Comparison of ENCODE assay signal across 42 mouse cellular contexts in the genomic region with DNA sequence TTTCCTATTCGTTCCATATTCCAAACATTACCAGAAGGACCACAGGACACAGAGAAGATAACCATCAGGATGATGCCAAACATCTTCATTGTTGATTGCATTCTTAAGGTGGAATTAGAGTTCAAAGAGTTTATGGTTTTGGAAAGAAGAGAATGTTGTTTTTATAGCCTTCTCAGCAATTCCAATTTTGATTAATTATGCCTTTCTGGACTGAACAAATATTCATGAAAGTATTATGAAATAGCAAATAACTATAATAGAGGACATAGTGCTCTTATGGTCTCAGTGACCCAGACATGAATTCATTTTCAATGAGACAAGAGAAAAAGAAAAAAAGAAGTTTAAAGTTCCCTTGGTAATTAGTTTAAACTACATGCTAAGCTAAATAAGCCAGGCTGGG. TPM values are rescaled to one million over a fixed set of nuclear protein-coding genes. Genes with fewer than 3 reads are reported as not detected.
"Had no signal": no experiment of that assay in that cellular context is flagged by ENCODE, and none has a peak within 500 bp of the region (broad histone marks: within the 10 kb centered on the region; RNA-seq: fewer than 3 reads in every experiment).

A gene (minus strand): TSS at position 101 of the 400 bp plus-strand sequence.

- DNase-seq: heart, postnatal 10 days; heart, postnatal 14 days; heart, postnatal 36 days; heart, postnatal 4 days; kidney, adult 11 months; kidney, adult 18-20 months; kidney, adult 2 months; kidney, adult 8-10 months; kidney, adult 9 months; kidney, postnatal 10 days; kidney, postnatal 14 days; kidney, postnatal 25 days; kidney, postnatal 36 days; kidney, postnatal 4 days; layer of hippocampus, adult 9-11 months; layer of hippocampus, postnatal 36 days had no signal

RNA-seq across cellular contexts. Expression of the gene that starts here (rescaled TPM):
- polyA plus RNA-seq: heart, embryonic 10.5 days; heart, embryonic 11.5 days; heart, embryonic 12.5 days; heart, embryonic 13.5 days; heart, embryonic 14.5 days; heart, embryonic 15.5 days; heart, embryonic 16.5 days; heart, postnatal 0 days; hindbrain, embryonic 10.5 days; hindbrain, embryonic 11.5 days; hindbrain, embryonic 12.5 days; hindbrain, embryonic 13.5 days; hindbrain, embryonic 14.5 days; hindbrain, embryonic 15.5 days; hindbrain, embryonic 16.5 days; hindbrain, postnatal 0 days; inflammation-experienced regulatory T-cells, adult 6 months; intestine, embryonic 14.5 days; intestine, embryonic 15.5 days; intestine, embryonic 16.5 days; intestine, postnatal 0 days; kidney, adult 2 months; kidney, embryonic 14.5 days; kidney, embryonic 15.5 days; kidney, embryonic 16.5 days; kidney, postnatal 0 days; large intestine, adult 2 months had no signal
